Mouse (Mus musculus): ENCODE data around the gene Cd59a.
A peak's percentile ranks its signal among the peaks of the same experiment; 100 is the strongest.

The Cd59a gene

DNA sequence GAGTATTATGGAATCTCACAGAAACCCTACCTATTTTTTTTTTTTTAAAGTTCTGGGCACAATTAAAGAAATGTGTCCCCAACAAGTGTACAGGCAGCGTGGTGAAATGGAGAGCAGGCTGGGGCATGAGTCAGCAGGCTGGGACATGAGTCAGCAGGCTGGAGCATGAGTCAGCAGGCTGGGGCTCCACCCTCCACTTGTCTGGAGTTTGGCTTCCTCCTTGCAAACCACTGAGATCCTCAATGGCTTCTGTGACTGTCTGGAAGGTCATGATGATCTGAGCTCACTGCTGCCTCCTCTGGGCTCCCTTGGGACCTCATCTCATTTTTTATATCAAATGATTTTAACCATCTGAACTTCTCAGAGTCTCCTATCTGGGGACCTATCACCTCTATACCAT, 50.4 kb downstream of the Cd59a start:
- peak; percentile 23 for DNase-seq

DNA sequence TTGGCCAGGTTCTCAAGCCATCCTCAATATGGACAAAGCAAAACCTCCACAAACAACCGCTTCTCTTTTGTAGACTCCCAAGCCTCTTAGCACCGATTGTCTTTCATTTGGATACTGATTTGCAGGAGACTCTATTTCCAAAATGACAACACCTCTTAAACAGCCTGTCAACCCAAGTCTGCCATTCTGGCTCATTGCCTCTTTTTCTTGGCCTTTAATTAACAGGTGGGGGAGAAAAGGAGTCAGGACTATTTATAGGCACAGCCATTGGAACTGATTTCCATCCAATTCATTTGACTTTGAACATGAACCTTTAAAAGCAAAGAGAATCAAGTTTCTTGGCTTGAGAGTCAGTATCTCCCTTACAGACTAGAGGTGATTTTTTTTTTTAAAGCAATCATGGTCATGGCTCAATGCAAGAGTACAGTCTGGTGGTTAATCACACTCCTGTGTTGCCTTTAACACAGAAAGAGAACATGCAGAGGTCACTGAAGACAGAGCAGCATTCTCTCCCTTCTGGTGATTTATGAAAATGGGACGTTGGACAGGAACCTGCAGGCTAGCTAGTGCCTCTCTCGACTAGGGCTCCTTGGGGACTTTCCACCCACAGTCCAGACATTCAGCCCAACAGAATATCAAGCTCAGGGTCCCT, 52.4 kb downstream of the Cd59a start:
- no peak for DNase-seq

DNA sequence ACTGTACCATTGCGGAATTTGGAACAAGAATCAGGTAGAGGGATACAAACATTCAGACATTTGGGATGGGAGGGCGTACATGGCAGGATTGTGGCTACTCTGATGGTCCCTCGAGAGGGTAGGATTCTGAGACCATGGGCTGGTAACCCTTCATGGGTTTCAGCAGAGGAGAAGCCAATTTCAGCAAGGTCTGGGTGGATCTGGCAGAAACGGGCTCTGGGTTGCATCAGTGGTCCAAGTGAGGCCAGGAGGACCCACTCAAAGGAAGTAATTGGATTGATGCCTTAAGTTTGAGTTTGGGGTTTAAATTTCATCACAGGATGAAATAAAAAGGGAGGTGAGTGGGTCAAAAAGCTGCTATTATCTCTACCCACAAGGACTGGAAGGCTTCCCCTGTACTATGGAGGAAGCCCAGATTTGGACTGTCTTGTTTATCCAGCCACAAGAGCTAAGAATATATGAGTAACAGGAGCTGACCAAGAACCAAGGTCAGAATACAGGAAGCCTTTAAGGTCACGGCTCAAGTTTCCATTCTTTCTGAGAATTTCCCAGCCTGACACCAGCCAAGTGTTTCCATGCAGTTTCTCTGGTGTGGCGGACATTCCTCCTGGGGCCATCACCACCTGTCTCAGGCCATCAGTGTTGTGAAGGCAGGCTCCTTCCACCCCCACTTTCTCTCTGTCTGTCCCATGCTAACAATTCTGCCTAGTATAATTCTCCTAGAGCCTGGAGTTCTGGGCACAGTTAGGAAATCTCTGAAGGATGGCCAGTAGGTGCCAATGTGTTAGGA, 55.2 kb downstream of the Cd59a start:
- no peak for DNase-seq

DNA sequence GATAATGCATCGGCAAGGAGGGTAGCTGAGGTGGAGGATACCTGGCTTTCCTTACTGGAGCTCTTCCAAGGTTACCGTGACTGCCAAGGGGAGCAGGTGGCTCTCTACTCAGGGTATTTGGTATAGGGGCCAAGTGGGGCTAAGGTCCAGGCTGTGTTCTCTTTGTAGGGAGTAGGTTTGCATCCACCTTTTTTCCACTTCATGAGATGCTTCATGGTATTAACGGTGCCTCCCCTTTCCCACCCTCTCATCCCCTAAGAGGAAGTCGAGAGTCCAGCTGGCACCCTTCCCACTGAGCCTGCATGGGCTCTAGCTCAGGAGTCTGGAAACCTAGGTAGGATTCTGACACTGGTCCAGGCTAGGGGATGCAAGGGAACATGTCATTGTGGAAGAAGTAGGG, 57.7 kb downstream of the Cd59a start:
- DNase-seq, result no peak

DNA sequence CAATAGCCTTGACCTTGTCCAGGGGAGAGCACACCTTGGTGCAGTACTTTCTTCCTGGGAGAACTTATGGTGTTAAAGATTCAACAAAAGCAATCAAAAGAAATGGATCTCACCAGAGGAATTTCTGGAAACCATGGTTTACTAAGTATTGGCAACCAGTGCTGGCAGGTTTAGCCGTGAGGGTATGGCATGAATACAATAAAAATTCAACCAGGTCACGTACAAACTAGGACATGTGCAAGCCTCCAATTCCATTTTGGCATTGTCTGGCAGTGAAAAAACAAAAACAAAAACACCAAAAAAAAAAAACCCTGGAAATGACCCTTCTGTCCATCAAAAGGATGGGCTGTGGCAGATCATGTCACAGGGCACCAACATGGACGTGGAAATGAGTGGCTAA, 58.3 kb downstream of the Cd59a start:
- DNase-seq, result no peak

DNA sequence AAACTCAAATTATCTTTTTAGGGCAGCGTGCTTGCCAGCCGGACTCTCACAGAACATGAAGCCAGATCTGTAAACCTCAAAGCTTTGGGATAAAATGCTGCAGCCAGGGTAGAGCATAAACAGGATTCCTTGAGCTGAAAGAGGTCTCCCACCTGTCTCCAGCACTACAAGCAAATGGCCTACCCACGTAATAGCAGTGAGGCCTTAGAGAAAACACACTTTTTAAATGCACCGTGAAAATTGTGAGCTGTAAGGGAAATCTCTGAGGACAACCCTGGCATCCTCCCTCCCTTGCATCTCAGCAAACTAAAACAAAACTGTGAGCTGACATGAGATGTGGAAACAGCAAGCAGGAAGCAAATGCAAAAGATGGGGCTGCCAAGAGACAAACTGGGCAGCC, 62.2 kb downstream of the Cd59a start:
- DNase-seq, result no peak

DNA sequence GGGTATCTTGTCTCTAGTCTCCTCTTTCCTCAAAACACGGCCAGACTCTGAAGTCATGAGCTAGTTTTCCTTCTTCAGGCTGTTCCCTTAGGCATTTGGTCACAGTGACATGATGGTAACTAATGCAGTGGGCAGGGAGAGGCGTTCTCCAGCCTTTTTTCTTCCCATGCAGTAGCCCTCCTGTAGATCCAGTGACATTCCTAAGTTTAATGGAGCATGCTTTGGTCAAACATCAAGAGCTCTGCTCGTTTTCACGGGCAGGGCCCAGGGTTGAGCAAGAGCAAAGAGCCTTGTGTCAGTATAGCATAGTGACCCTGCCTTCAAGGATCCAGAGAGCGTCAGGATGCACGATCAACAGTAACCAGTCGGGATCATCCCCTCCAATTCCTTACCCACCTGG, 67.8 kb downstream of the Cd59a start:
- no peak for DNase-seq

DNA sequence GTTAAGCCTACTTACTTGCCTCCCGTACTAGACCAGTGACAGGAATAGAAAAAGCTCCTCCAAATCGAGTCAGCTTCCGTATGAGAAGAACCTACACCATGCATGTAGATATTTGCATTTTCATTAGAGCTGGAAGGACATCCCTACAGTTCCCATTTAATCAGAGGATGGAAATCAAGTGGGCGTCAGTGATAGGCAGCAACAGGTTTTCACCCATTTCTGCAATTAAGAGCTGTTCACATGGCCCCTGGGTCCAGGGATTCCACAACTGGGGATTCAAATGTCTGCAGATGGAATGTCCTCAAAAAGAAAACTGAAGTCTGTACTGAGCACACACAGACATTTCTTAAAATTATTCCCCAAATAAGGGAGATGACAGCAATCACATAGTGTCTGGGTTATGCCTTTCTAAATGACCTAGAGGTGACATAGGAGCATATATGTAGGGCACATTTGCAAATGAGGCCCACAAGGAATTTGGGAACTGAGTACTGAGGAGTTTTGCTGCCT, 68.4 kb downstream of the Cd59a start:
- DNase-seq, result no peak
